Mouse (Mus musculus): ENCODE measurements around the gene Dlx5. TPM values are rescaled to one million over a fixed set of nuclear protein-coding genes. Genes with fewer than 3 reads are reported as not detected.

Gene Dlx5
- 0.72 and 1.3 TPM in 2 replicates for polyA plus RNA-seq (2016; fragmentation: Nextera tagmentation; extraction: Ambion mirVana)

DNA sequence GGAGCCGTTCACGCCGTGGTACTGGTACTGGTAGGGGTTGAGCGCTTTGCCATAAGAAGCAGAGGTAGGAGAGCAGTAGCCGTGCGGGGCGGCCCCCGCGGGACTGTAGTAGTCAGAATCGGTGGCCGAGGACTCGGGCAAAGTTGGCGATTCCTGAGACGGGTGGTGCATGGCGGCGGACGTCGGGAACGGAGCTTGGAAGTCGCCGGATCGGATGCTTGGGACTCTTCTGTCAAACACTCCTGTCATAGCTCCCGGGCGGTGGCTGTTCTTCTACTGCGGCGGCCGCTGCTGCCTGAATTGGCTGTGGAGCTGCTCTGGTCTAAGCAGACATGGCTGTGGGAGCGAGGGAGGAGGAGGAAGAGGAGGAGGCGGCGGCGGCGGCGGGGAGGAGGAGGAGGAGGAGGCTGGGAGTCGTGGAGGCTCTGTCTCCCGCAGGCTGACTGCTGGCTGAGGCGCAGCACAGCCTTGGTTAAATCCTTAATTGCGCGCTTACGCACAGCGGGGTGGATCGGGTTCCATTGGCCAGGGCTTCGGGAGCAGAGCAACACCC, at the start of gene Dlx5:
TSS of gene Dlx5 (minus strand) at position 448 of the 553 bp plus-strand sequence.
- Histone ChIP-seq H3K27me3 (replicated peaks) (peaks cover 70% of the 10 kb centered on the region), H3K4me2 (replicated peaks) (peak within 1 kb of the TSS; percentile 79), H3K9me3 (no peaks in the 10 kb centered on the region), H3K36me3 (no peaks in the 10 kb centered on the region), H3K4me1 (peaks cover 16% of the 10 kb centered on the region), H3K9ac (peak within 1 kb of the TSS; percentile 47; the same call in 1 of the 2 replicates), H3K4me3 (peak within 1 kb of the TSS; percentile 39), H3K27ac (no peak within 1 kb of the TSS)
- whole genome bisulfite sequencing: under 1% methylated on average over 42 of the region's 42 CpGs
- ATAC-seq (ENCODE audit: low FRiP score, low read depth): peak; percentile 49

DNA sequence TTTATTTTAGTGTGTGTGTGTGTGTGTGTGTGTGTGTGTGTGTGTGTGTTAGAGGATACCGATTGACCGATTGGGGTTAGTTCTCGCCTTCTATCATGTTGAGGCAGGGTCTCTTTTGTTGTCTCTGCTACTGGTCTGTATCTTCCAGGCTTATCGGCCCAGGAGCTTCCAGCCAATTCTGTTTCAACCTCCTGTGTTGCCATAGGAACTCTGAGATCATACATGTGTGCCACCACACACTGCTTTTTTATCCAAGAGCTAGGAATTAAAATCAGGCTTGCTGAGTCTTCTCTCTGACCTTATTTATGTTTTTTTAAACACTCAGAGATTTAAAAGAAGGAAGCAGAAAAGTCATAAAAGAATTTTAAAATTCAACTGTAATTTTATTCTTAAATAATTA, 49.6 kb upstream of the Dlx5 start:
- 76% methylated on average over 4 of the region's 4 CpGs for WGBS
- no peak overlapping the region for H3K27ac ChIP-seq
- H3K36me3 ChIP-seq: no peaks in the 10 kb centered on the region
- no peak overlapping the region for H3K9ac ChIP-seq
- no peak overlapping the region for H3K4me3 ChIP-seq
- H3K4me2 ChIP-seq (replicated peaks): no peak overlapping the region
- no peaks in the 10 kb centered on the region for H3K9me3 ChIP-seq
- no peak for ATAC-seq (ENCODE audit: low FRiP score, low read depth)
- no peaks in the 10 kb centered on the region for H3K4me1 ChIP-seq
- H3K27me3 ChIP-seq (replicated peaks): no peaks in the 10 kb centered on the region

DNA sequence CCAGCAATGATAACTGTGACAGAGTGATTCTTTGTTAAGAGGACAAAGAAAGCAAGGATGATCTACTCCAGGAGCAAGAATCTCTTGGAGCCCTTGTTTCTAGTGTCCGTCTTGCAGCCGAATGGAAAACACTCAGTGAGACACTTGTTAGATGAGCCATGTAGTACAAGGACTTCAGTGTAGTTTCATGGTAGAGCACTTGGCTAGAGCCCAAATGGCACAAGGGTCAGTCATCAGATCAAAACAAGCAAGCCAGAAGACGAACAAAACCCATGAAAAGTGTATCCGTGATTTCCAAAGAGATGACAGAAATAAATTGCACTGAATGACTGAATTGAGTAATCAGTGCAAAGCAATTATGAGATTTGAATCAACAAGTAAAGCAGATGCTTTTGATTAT, 48.9 kb upstream of the Dlx5 start:
- H3K4me1 ChIP-seq: no peaks in the 10 kb centered on the region
- no peak for ATAC-seq (ENCODE audit: low FRiP score, low read depth)
- H3K9me3 ChIP-seq: no peaks in the 10 kb centered on the region
- H3K36me3 ChIP-seq: no peaks in the 10 kb centered on the region
- WGBS: 86% methylated on average over 4 of the region's 4 CpGs
- H3K4me3 ChIP-seq: no peak overlapping the region
- H3K9ac ChIP-seq: no peak overlapping the region
- no peak overlapping the region for H3K4me2 ChIP-seq (replicated peaks)
- no peak overlapping the region for H3K27ac ChIP-seq
- no peaks in the 10 kb centered on the region for H3K27me3 ChIP-seq (replicated peaks)

DNA sequence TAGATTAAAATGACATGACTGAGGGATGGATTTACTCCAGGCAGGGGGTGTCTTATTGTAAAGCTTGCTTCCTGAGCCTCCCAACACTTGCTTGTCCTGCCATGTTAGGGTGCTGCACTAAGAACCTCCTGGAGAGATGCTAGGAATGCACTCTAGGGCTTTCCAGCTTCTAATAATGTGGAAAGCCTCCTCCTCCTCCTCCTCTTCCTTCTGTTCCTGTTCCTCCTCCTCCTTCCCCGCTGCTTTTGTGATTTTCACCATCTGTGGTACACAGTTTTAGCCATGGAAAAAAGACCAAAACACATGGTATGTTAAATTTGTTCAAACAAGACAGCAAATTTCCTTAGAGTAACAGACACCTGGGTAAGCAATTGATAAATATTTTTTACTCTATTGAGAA, 43.4 kb upstream of the Dlx5 start:
- Histone ChIP-seq H3K9ac (no peak overlapping the region), H3K4me3 (no peak overlapping the region), H3K4me2 (replicated peaks) (no peak overlapping the region), H3K27me3 (replicated peaks) (no peaks in the 10 kb centered on the region), H3K9me3 (no peaks in the 10 kb centered on the region), H3K36me3 (no peaks in the 10 kb centered on the region), H3K4me1 (no peaks in the 10 kb centered on the region), H3K27ac (no peak overlapping the region)
- no peak for ATAC-seq (ENCODE audit: low FRiP score, low read depth)
- WGBS: 57% methylated on average over 1 of the region's 1 CpGs

DNA sequence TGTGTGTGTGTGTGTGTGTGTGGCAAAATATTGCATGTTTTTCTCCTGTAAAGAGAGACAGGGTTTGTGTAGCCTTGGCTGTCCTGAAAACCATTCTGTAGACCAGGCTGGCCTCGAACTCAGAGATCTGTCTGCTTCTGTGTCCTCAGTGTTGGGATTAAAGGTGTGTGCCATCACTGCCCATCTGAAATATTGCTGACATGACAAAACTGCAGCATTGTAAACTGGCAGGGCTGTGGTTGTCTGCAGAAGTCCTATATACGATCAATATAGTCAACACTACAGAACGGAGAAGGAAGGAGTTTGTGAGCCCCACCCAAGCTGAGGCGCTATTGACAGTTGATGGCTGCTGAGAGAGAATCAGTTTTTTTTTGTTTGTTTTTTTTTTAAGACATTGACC, 35.4 kb upstream of the Dlx5 start:
- WGBS: 91% methylated on average over 4 of the region's 4 CpGs
- H3K4me3 ChIP-seq: no peak overlapping the region
- no peaks in the 10 kb centered on the region for H3K27me3 ChIP-seq (replicated peaks)
- no peak for ATAC-seq (ENCODE audit: low FRiP score, low read depth)
- H3K36me3 ChIP-seq: no peaks in the 10 kb centered on the region
- no peak overlapping the region for H3K9ac ChIP-seq
- H3K4me2 ChIP-seq (replicated peaks): no peak overlapping the region
- no peaks in the 10 kb centered on the region for H3K4me1 ChIP-seq
- H3K27ac ChIP-seq: no peak overlapping the region
- H3K9me3 ChIP-seq: no peaks in the 10 kb centered on the region

DNA sequence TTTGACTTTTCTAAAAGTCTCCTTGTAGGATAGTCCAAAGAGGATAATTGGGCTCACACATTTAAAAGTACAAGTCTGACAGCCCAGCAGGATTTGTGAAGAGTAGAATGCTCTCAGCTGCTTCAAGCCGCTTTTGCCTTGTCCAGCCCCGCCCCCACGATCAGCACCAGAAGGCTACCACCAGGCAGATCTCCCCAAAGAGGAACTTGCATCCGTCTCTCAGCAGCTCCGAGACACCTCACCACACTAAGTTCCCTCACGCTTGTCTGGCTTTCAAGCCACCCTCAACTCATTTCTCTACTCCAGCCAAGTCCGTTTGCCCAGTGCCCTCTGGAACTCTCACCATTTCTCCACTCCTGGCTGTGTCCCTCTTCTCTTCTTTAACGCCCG, 33.6 kb upstream of the Dlx5 start:
- Histone ChIP-seq H3K4me1 (no peaks in the 10 kb centered on the region), H3K4me3 (no peak overlapping the region), H3K36me3 (no peaks in the 10 kb centered on the region), H3K9ac (no peak overlapping the region), H3K27ac (no peak overlapping the region), H3K9me3 (no peaks in the 10 kb centered on the region), H3K4me2 (replicated peaks) (no peak overlapping the region), H3K27me3 (replicated peaks) (no peaks in the 10 kb centered on the region)
- WGBS: 62% methylated on average over 9 of the region's 9 CpGs
- no peak for ATAC-seq (ENCODE audit: low FRiP score, low read depth)

DNA sequence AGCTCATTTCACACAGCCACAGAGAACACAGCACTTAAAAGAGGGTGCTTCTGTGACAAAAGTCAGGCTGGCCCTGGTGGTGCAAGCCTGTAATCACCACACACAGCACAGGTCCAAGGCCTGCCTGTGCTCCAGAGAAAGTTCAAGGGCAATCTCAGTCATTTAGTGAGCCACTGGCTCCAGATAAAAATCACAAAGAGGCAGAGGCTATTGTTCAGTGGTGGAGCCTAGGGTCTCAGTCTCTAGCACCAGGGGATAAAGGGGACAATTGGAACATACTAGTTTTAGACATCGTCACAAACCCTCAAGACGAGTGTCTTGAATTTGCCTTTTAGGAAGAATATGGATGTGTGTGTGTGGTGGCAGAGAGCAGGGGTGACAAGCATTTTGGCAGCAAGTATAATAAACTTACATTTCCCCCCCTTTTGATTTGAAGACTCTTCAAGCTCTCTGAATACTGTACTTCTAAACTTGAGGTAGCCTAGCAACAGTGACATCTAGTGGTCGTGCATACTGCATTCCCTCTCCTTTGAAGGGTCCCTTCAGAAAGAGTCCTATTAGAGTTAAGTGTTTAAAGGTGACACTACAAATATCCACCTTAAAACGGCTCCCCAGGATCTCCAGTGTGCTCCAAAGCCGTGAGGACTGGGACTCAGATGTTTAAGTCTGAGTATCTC, 33.1 kb upstream of the Dlx5 start:
- H3K4me2 ChIP-seq (replicated peaks): no peak overlapping the region
- no peaks in the 10 kb centered on the region for H3K4me1 ChIP-seq
- no peaks in the 10 kb centered on the region for H3K9me3 ChIP-seq
- H3K36me3 ChIP-seq: no peaks in the 10 kb centered on the region
- no peak overlapping the region for H3K9ac ChIP-seq
- no peak overlapping the region for H3K4me3 ChIP-seq
- no peak overlapping the region for H3K27ac ChIP-seq
- whole genome bisulfite sequencing: 41% methylated on average over 5 of the region's 5 CpGs
- H3K27me3 ChIP-seq (replicated peaks): no peaks in the 10 kb centered on the region
- ATAC-seq (ENCODE audit: low FRiP score, low read depth): peak; percentile 83

DNA sequence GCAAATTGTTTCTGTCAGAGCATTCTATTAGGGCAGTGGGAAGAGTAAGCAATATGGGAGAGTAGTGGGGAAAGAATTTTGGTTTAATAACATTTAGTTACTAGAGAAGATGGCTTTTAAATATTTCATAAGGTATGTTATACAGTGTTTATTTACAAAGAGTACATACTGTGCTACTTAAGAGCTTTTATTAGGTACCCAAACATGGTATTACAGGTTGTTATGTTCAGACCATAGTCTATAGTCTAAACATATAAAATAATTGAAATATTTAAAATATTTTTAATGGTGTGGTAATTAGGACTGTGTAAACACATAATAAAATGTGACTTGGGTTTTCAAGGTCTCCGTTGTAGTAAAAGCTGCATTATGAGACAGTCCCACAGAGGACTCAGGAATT, 32.4 kb upstream of the Dlx5 start:
- no peaks in the 10 kb centered on the region for H3K4me1 ChIP-seq
- no peaks in the 10 kb centered on the region for H3K9me3 ChIP-seq
- 95% methylated on average over 1 of the region's 1 CpGs for WGBS
- H3K4me3 ChIP-seq: no peak overlapping the region
- no peak overlapping the region for H3K27ac ChIP-seq
- no peak overlapping the region for H3K9ac ChIP-seq
- no peak overlapping the region for H3K4me2 ChIP-seq (replicated peaks)
- no peaks in the 10 kb centered on the region for H3K36me3 ChIP-seq
- no peak for ATAC-seq (ENCODE audit: low FRiP score, low read depth)
- H3K27me3 ChIP-seq (replicated peaks): no peaks in the 10 kb centered on the region

DNA sequence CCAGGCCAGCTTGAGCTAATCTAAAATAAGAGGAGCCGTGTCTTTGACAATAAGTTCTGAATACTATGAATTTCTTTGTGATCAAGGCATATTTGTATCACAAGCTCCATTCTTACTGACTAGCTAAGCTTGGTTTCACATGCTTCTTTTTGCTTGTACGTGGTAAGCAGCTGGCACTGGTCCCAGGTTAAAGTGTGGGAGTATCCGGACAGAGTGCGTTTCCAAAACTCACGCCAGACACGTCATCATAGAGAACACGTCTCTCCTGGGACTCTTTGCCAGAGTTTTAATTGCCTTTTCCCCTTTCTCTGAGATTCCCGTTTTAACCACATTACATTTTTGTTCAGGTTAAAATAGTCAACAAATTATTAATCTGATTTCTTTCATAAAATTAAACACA, 27.7 kb upstream of the Dlx5 start:
- Histone ChIP-seq H3K4me1 (no peaks in the 10 kb centered on the region), H3K27me3 (replicated peaks) (no peaks in the 10 kb centered on the region), H3K27ac (no peak overlapping the region), H3K36me3 (no peaks in the 10 kb centered on the region), H3K4me2 (replicated peaks) (no peak overlapping the region), H3K4me3 (no peak overlapping the region), H3K9ac (no peak overlapping the region), H3K9me3 (no peaks in the 10 kb centered on the region)
- no peak for ATAC-seq (ENCODE audit: low FRiP score, low read depth)
- WGBS: 82% methylated on average over 8 of the region's 8 CpGs

DNA sequence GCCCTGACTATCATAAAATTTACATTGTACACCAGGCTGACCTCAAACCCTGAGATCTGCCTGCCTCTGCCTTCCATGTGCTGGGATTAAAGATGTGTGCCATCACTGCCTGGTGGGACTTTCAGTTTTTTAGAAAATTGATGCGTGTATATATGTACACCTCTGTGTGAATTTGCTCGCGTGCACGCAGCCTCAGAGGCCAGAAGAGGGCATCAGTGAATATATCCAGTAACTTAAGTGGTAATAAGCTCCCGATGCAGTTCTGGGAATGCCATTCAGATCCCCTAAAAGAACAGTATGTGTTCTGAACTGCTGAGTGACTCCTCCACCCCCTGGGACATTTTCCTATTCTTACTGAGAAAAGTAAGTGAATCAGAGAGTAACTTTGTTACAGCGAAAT, 8.2 kb upstream of the Dlx5 start:
- Histone ChIP-seq H3K27me3 (replicated peaks) (no peaks in the 10 kb centered on the region), H3K36me3 (no peaks in the 10 kb centered on the region), H3K27ac (no peak overlapping the region), H3K9me3 (no peaks in the 10 kb centered on the region), H3K4me1 (no peaks in the 10 kb centered on the region), H3K4me2 (replicated peaks) (no peak overlapping the region), H3K9ac (no peak overlapping the region), H3K4me3 (no peak overlapping the region)
- 70% methylated on average over 6 of the region's 6 CpGs for WGBS
- ATAC-seq (ENCODE audit: low FRiP score, low read depth): no peak

DNA sequence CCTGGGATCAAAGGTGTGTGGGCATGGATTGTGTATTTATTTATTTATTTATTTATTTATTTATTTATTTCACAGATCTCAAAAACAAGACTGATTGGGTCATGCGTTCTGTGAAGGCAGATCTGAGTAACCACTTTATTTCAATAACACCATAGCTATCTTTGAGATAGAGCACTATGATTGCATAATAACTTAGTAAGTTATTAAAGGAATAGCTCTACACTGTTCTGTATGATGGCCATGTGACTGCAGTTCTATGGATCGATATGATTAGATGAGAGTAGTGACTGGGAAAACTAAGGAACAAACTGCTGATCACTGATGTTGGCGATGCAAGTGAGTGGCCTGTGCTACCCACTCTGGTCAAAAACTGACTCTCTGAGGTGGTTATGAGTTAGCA, 4.3 kb upstream of the Dlx5 start:
- no peaks in the 10 kb centered on the region for H3K9me3 ChIP-seq
- no peak overlapping the region for H3K27ac ChIP-seq
- H3K4me2 ChIP-seq (replicated peaks): no peak overlapping the region
- H3K27me3 ChIP-seq (replicated peaks): peaks cover 27% of the 10 kb centered on the region
- 87% methylated on average over 3 of the region's 3 CpGs for WGBS
- no peak for ATAC-seq (ENCODE audit: low FRiP score, low read depth)
- H3K36me3 ChIP-seq: no peaks in the 10 kb centered on the region
- H3K4me1 ChIP-seq: peaks cover 8% of the 10 kb centered on the region
- no peak overlapping the region for H3K9ac ChIP-seq
- H3K4me3 ChIP-seq: no peak overlapping the region

DNA sequence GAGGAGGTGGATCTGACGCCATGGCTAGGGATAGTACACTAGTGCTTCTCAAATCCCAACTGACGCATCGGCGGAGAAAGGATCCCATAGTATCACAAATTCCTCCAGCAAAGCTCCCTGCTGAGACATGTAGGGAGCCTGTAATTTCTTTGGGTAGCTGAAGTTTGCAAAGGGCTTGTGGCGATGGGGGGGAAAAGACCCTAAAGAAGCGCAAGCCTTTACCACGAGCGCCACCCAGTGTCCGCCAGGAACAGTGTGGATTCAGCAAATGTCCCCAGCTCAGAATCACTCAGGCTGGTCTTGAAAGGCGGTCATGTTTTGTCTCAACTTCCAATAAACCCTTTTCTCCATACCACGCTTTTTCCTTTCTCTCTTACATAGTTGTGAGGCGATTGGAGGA, 3.0 kb upstream of the Dlx5 start:
- peaks cover 12% of the 10 kb centered on the region for H3K4me1 ChIP-seq
- H3K36me3 ChIP-seq: no peaks in the 10 kb centered on the region
- 1% methylated on average over 12 of the region's 12 CpGs for WGBS
- no peak overlapping the region for H3K27ac ChIP-seq
- H3K4me2 ChIP-seq (replicated peaks): no peak overlapping the region
- H3K27me3 ChIP-seq (replicated peaks): peaks cover 39% of the 10 kb centered on the region
- no peak overlapping the region for H3K4me3 ChIP-seq
- H3K9ac ChIP-seq: no peak overlapping the region
- peak; percentile 55 for ATAC-seq (ENCODE audit: low FRiP score, low read depth)
- no peaks in the 10 kb centered on the region for H3K9me3 ChIP-seq

DNA sequence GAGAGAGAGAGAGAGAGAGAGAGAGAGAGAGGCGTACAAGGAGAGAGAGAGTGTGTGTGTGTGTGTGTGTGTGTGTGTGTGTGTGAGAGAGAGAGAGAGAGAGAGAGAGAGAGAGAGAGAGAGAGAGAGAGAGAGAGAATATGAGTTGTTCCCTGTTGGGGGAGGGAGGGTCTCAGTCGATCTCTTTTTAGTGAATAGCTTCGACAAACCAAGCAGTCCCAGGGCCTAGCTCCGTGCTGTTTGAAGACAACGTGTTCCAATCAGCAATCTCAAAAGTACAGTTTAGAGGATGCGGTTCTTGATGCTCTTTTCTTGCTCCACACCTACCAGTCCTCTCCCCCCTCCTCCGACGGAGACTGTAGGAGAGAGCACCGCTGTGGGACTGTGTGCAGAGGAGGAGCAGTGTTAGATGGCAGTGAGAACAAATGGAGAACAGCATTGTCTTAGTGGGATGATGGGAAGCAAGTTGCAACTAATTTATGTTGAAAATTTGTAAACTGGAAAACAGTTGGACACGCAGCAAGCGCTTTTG, 447 bp upstream of the Dlx5 start:
- peak overlapping the region; percentile 79 for H3K4me2 ChIP-seq (replicated peaks)
- 0 out of 2 replicates have a peak, but pooled peaks have one; percentile 18 for ATAC-seq (ENCODE audit: low FRiP score, low read depth)
- H3K4me1 ChIP-seq: peaks cover 16% of the 10 kb centered on the region
- no peak overlapping the region for H3K27ac ChIP-seq
- no peaks in the 10 kb centered on the region for H3K9me3 ChIP-seq
- no peak overlapping the region for H3K9ac ChIP-seq
- H3K4me3 ChIP-seq: no peak overlapping the region
- no peaks in the 10 kb centered on the region for H3K36me3 ChIP-seq
- H3K27me3 ChIP-seq (replicated peaks): peaks cover 64% of the 10 kb centered on the region
- WGBS: 6% methylated on average over 10 of the region's 11 CpGs
